ENCODE assay signal across 23 mouse cellular contexts in genomic region chrX:122555679-122556078, GRCm38 (mm10).
DNase-seq lines count a peak whose midpoint lies in the region; ATAC-seq and TF ChIP-seq lines count a peak whose summit lies in the region.
"Had no signal": no experiment of that assay in that cellular context is flagged by ENCODE, and none has a peak within 500 bp of the region (broad histone marks: within the 10 kb centered on the region; RNA-seq: fewer than 3 reads in every experiment).

No protein-coding gene starts in this region.

- DNase-seq in CH12.LX (ENCODE audit: extremely low read depth) (no peak), ES-E14 (ENCODE audit: low read depth, low spot score) (no peak), MEL (ENCODE audit: low read depth, low spot score) (no peak)
- no peak for DNase-seq in stomach, postnatal 0 days (ENCODE audit: low spot score)
- DNase-seq in layer of hippocampus, postnatal 14 days (ENCODE audit: low spot score in 2 of 2): no peak
- DNase-seq: adrenal gland, adult 2 months; adrenal gland, adult 8-10 months; adrenal gland, postnatal 10 days; adrenal gland, postnatal 14 days; adrenal gland, postnatal 25 days; adrenal gland, postnatal 36 days; B cell, adult 2 months; cerebellum, adult 11 months; cerebellum, adult 11-12 months; cerebellum, adult 18-20 months; cerebellum, adult 2 months; cerebellum, adult 8-10 months; cerebellum, adult 9-10 months had no signal

- dilution Hi-C loops in CH12.LX (cut with MboI; ENCODE audit: extremely low pct_ligation_motif_present, extremely low pct_unique_long_range_greater_than_20kb, low sequenced_read_pairs): no loop called here

- 66% methylated on average over 1 of the region's 1 CpGs for WGBS in kidney, embryonic 16.5 days
- 77% methylated on average over 1 of the region's 1 CpGs for WGBS in stomach, postnatal 0 days

- no peaks in the 10 kb centered on the region for H3K9me3 ChIP-seq in CH12.LX (replicated peaks; ENCODE audit: low read length)
- no peaks in the 10 kb centered on the region for H3K9me3 ChIP-seq in ES-E14 (ENCODE audit: control insufficient read depth, insufficient read depth, low read depth, low read length)
- H3K9me3 ChIP-seq in MEL (replicated peaks; ENCODE audit: insufficient read depth, low read length): no peaks in the 10 kb centered on the region
- H3K9me3 ChIP-seq in kidney, embryonic 16.5 days (ENCODE audit: low read length): no peaks in the 10 kb centered on the region
- no peaks in the 10 kb centered on the region for H3K9me3 ChIP-seq in stomach, postnatal 0 days (ENCODE audit: control insufficient read depth, low read length)
- H3K9me3 ChIP-seq: G1E had no signal

- no peaks in the 10 kb centered on the region for H3K79me2 ChIP-seq in CH12.LX (replicated peaks; ENCODE audit: control insufficient read depth, extremely low read depth, insufficient read depth, poor library complexity, severe bottlenecking)
- no peaks in the 10 kb centered on the region for H3K79me2 ChIP-seq in MEL (ENCODE audit: control insufficient read depth, insufficient read depth, low read length, poor library complexity)

- H3K9ac ChIP-seq in CH12.LX (ENCODE audit: insufficient read depth, low read depth): no peak overlapping the region
- H3K9ac ChIP-seq in ES-E14 (ENCODE audit: insufficient read depth, low read depth, low read length, poor library complexity, severe bottlenecking): no peak overlapping the region
- no peak overlapping the region for H3K9ac ChIP-seq in MEL (ENCODE audit: control insufficient read depth, low read depth, low read length, poor library complexity, severe bottlenecking)
- H3K9ac ChIP-seq in kidney, embryonic 16.5 days (replicated peaks; ENCODE audit: low read length): no peak overlapping the region
- H3K9ac ChIP-seq in stomach, postnatal 0 days (ENCODE audit: low read length): no peak overlapping the region

- TF ChIP-seq CTCF in CH12.LX (conservative IDR thresholded peaks at IDR 0.05 in 1 of 2, IDR thresholded peaks at IDR 0.05 in 1 of 2; ENCODE audit: low read depth in 2 of 2, low read length in 2 of 2): no peak
- TF ChIP-seq CTCF in MEL (IDR thresholded peaks at IDR 0.05 in 2 of 3, conservative IDR thresholded peaks at IDR 0.05 in 1 of 3; ENCODE audit: control insufficient read depth in 1 of 3, insufficient read depth in 1 of 3, low read depth in 2 of 3, low read length in 3 of 3, poor library complexity in 1 of 3, severe bottlenecking in 1 of 3): no peak
- TF ChIP-seq CTCF in stomach, postnatal 0 days (IDR thresholded peaks at IDR 0.05; ENCODE audit: low read depth): no peak

- H3K27ac ChIP-seq in CH12.LX (ENCODE audit: insufficient read depth, low read depth) (no peak overlapping the region), ES-E14 (ENCODE audit: insufficient read depth, low read depth, low read length, poor library complexity, severe bottlenecking) (no peak overlapping the region), MEL (ENCODE audit: control insufficient read depth, low read depth, low read length) (no peak overlapping the region)
- H3K27ac ChIP-seq in kidney, embryonic 16.5 days (ENCODE audit: low read length): no peak overlapping the region
- H3K27ac ChIP-seq in stomach, postnatal 0 days (replicated peaks): no peak overlapping the region

- no peaks in the 10 kb centered on the region for H3K36me3 ChIP-seq in CH12.LX (replicated peaks in 1 of 2; ENCODE audit: control insufficient read depth in 1 of 2, insufficient read depth in 1 of 2, low read length in 1 of 2)
- H3K36me3 ChIP-seq in ES-E14 (ENCODE audit: control insufficient read depth, insufficient read depth, low read length, poor library complexity, severe bottlenecking): no peaks in the 10 kb centered on the region
- H3K36me3 ChIP-seq in MEL (ENCODE audit: control insufficient read depth in 1 of 2, insufficient read depth in 2 of 2, low read length in 2 of 2): no peaks in the 10 kb centered on the region
- H3K36me3 ChIP-seq in kidney, embryonic 16.5 days (ENCODE audit: insufficient read depth, low read length): no peaks in the 10 kb centered on the region
- H3K36me3 ChIP-seq in stomach, postnatal 0 days (ENCODE audit: control insufficient read depth, insufficient read depth, low read length): no peaks in the 10 kb centered on the region
- H3K36me3 ChIP-seq: G1E had no signal

- no peak for ATAC-seq in kidney, embryonic 16.5 days (ENCODE audit: low FRiP score, low TSS enrichment)
- no peak for ATAC-seq in stomach, postnatal 0 days (ENCODE audit: low FRiP score, low TSS enrichment)
- ATAC-seq: activated CD4-positive, CD25-positive, alpha-beta regulatory T cell, adult 4 months; CD4-positive, CD25-positive, alpha-beta regulatory T cell, adult 4 months; Patski had no signal

- TF ChIP-seq RAD21 in CH12.LX (IDR thresholded peaks at IDR 0.05; ENCODE audit: low read depth, low read length) (no peak), MEL (IDR thresholded peaks at IDR 0.05; ENCODE audit: low read depth, low read length) (no peak)

- H3K4me3 ChIP-seq in CH12.LX (replicated peaks in 1 of 3; ENCODE audit: low read depth in 2 of 3, low read length in 2 of 3, poor library complexity in 1 of 3): no peak overlapping the region
- H3K4me3 ChIP-seq in ES-E14 (ENCODE audit: insufficient read depth in 1 of 2, low read depth in 1 of 2, low read length in 2 of 2, poor library complexity in 1 of 2, severe bottlenecking in 1 of 2): no peak overlapping the region
- no peak overlapping the region for H3K4me3 ChIP-seq in MEL (ENCODE audit: control insufficient read depth in 1 of 2, insufficient read depth in 1 of 2, low read depth in 2 of 2, low read length in 2 of 2)
- H3K4me3 ChIP-seq in kidney, embryonic 16.5 days (ENCODE audit: low read length): no peak overlapping the region
- H3K4me3 ChIP-seq in stomach, postnatal 0 days (ENCODE audit: low read depth, low read length): no peak overlapping the region

- H3K4me2 ChIP-seq in CH12.LX (ENCODE audit: insufficient read depth, low read depth, poor library complexity, severe bottlenecking): no peak overlapping the region
- no peak overlapping the region for H3K4me2 ChIP-seq in kidney, embryonic 16.5 days (replicated peaks; ENCODE audit: low read depth, low read length)
- no peak overlapping the region for H3K4me2 ChIP-seq in stomach, postnatal 0 days (replicated peaks; ENCODE audit: low read depth)

- no peak for TF ChIP-seq EP300 in CH12.LX (IDR thresholded peaks at IDR 0.05; ENCODE audit: low read length)
- no peak for TF ChIP-seq EP300 in MEL (IDR thresholded peaks at IDR 0.05; ENCODE audit: low read depth in 1 of 2, low read length in 2 of 2)
- TF ChIP-seq EP300 in stomach, postnatal 0 days (optimal IDR thresholded peaks at IDR 0.05): no peak

- in situ Hi-C loops in CH12.LX (cut with MboI; ENCODE audit: low pct_ligation_motif_present, low pct_unique_long_range_greater_than_20kb, low sequenced_read_pairs): no loop called here
- in situ Hi-C loops in ES-E14 (cut with MboI; ENCODE audit: low sequenced_read_pairs in 2 of 2, unreplicated experiment in 2 of 2): no loop called here

- H3K4me1 ChIP-seq in CH12.LX (ENCODE audit: control insufficient read depth in 1 of 2, insufficient read depth in 2 of 2): no peaks in the 10 kb centered on the region
- no peaks in the 10 kb centered on the region for H3K4me1 ChIP-seq in ES-E14 (ENCODE audit: control insufficient read depth in 2 of 2, insufficient read depth in 2 of 2, low read length in 2 of 2, poor library complexity in 1 of 2)
- no peaks in the 10 kb centered on the region for H3K4me1 ChIP-seq in MEL (ENCODE audit: control insufficient read depth in 1 of 2, insufficient read depth in 2 of 2, low read length in 2 of 2)
- no peaks in the 10 kb centered on the region for H3K4me1 ChIP-seq in kidney, embryonic 16.5 days (ENCODE audit: insufficient read depth, low read length)
- no peaks in the 10 kb centered on the region for H3K4me1 ChIP-seq in stomach, postnatal 0 days (replicated peaks; ENCODE audit: control insufficient read depth, insufficient read depth)

- H3K27me3 ChIP-seq in CH12.LX (replicated peaks) (no peaks in the 10 kb centered on the region), MEL (ENCODE audit: control insufficient read depth in 1 of 2, insufficient read depth in 2 of 2, low read length in 2 of 2) (no peaks in the 10 kb centered on the region)
- no peaks in the 10 kb centered on the region for H3K27me3 ChIP-seq in kidney, embryonic 16.5 days (ENCODE audit: insufficient read depth, low read length)
- H3K27me3 ChIP-seq in stomach, postnatal 0 days (ENCODE audit: control insufficient read depth, insufficient read depth, low read length): no peaks in the 10 kb centered on the region
- H3K27me3 ChIP-seq: Patski had no signal

- TF ChIP-seq POLR2A in CH12.LX (IDR thresholded peaks at IDR 0.05; ENCODE audit: low read depth, low read length) (no peak), MEL (IDR thresholded peaks at IDR 0.05; ENCODE audit: control insufficient read depth in 1 of 2, insufficient read depth in 1 of 2, low read depth in 1 of 2, low read length in 2 of 2, poor library complexity in 1 of 2) (no peak)

TF ChIP-seq in CH12.LX, 34 proteins besides CTCF, POLR2A, EP300 and RAD21:
- TF ChIP-seq MAFK (IDR thresholded peaks at IDR 0.05; ENCODE audit: insufficient replicate concordance, low read length) (peak; percentile 69), TCF12 (IDR thresholded peaks at IDR 0.05; ENCODE audit: low read depth, low read length) (no peak)

TF ChIP-seq in ES-E14, 5 proteins besides CTCF, POLR2A, EP300 and RAD21:
- no peak for TF ChIP-seq HCFC1 (IDR thresholded peaks at IDR 0.05; ENCODE audit: borderline replicate concordance, insufficient read depth, low read length)
- TF ChIP-seq MAFK (IDR thresholded peaks at IDR 0.05; ENCODE audit: insufficient read depth, low read depth, low read length): peak; percentile 66; the same call in 1 of the 2 replicates
TF ChIP-seq in ES-E14: peak in this region for 1.

TF ChIP-seq in MEL, 35 proteins besides CTCF, POLR2A, EP300 and RAD21:
- TF ChIP-seq MEF2A (IDR thresholded peaks at IDR 0.05; ENCODE audit: extremely low read depth, insufficient replicate concordance, low read depth, low read length, poor library complexity, severe bottlenecking) (no peak), MAFK (IDR thresholded peaks at IDR 0.05; ENCODE audit: borderline replicate concordance, low read depth, low read length) (peak; percentile 92)

Comparison
In these comparisons a context has a peak if more than half of its experiments do, and no peak if none do; other contexts are left out.
1. Of the 35 proteins assayed by ChIP-seq in both MEL and CH12.LX: peak only in MEL: none; only in CH12.LX: none; in both: MAFK; in neither: 34.